Mouse (Mus musculus): ENCODE data around the gene Ccdc57. TPM values are rescaled to one million over a fixed set of nuclear protein-coding genes. Genes with fewer than 3 reads are reported as not detected.

Ccdc57 gene
- polyA plus RNA-seq, 1 experiment from 2014 or later = 4.4 TPM

- Histone ChIP-seq H3K4me2 (no peak overlapping the region), H3K27me3 (no peaks in the 10 kb centered on the region), H3K27ac (no peak overlapping the region), H3K4me3 (no peak overlapping the region), H3K36me3 (0 out of 2 replicates have a peak, but pooled peaks cover 4% of the 10 kb centered on the region), H3K9ac (no peak overlapping the region), H3K9me3 (no peaks in the 10 kb centered on the region), H3K4me1 (peaks cover 5% of the 10 kb centered on the region; the same call in 1 of the 2 replicates)
- ATAC-seq (ENCODE audit: insufficient number of reproducible peaks, low FRiP score, low TSS enrichment, low read depth) = no peak
- WGBS = 81% methylated on average over 3 of the region's 3 CpGs
Measured at GRCm38 (mm10) chr11:120831659-120832440, 100.8 kb downstream of the Ccdc57 start.

- no peak overlapping the region for H3K4me2 ChIP-seq
- peaks cover 6% of the 10 kb centered on the region for H3K4me1 ChIP-seq
- no peak overlapping the region for H3K9ac ChIP-seq
- WGBS = 83% methylated on average over 12 of the region's 12 CpGs
- H3K27me3 ChIP-seq = no peaks in the 10 kb centered on the region
- no peaks in the 10 kb centered on the region for H3K9me3 ChIP-seq
- H3K4me3 ChIP-seq = no peak overlapping the region
- no peak overlapping the region for H3K27ac ChIP-seq
- 0 out of 2 replicates have a peak, but pooled peaks cover 4% of the 10 kb centered on the region for H3K36me3 ChIP-seq
- no peak for ATAC-seq (ENCODE audit: insufficient number of reproducible peaks, low FRiP score, low TSS enrichment, low read depth)
Measured at GRCm38 (mm10) chr11:120830686-120831085, 102.0 kb downstream of the Ccdc57 start.

- 82% methylated on average over 10 of the region's 10 CpGs for WGBS
- Histone ChIP-seq H3K27ac (no peak overlapping the region), H3K4me1 (peaks cover 14% of the 10 kb centered on the region), H3K36me3 (0 out of 2 replicates have a peak, but pooled peaks cover 4% of the 10 kb centered on the region), H3K27me3 (no peaks in the 10 kb centered on the region), H3K4me2 (no peak overlapping the region), H3K4me3 (no peak overlapping the region), H3K9ac (no peak overlapping the region), H3K9me3 (no peaks in the 10 kb centered on the region)
- ATAC-seq (ENCODE audit: insufficient number of reproducible peaks, low FRiP score, low TSS enrichment, low read depth) = no peak
Measured at GRCm38 (mm10) chr11:120829757-120830532, 102.7 kb downstream of the Ccdc57 start.

GRCm38 (mm10) chr11:120828416-120828815, 104.3 kb downstream of the Ccdc57 start:
- H3K36me3 ChIP-seq = 0 out of 2 replicates have a peak, but pooled peaks cover 4% of the 10 kb centered on the region
- no peaks in the 10 kb centered on the region for H3K27me3 ChIP-seq
- WGBS = 72% methylated on average over 4 of the region's 4 CpGs
- peaks cover 11% of the 10 kb centered on the region for H3K4me1 ChIP-seq
- ATAC-seq (ENCODE audit: insufficient number of reproducible peaks, low FRiP score, low TSS enrichment, low read depth) = no peak
- H3K4me3 ChIP-seq = no peak overlapping the region
- no peaks in the 10 kb centered on the region for H3K9me3 ChIP-seq
- no peak overlapping the region for H3K9ac ChIP-seq
- no peak overlapping the region for H3K4me2 ChIP-seq
- no peak overlapping the region for H3K27ac ChIP-seq

GRCm38 (mm10) chr11:120826016-120826953, 106.4 kb downstream of the Ccdc57 start:
- 84% methylated on average over 8 of the region's 8 CpGs for WGBS
- no peak for ATAC-seq (ENCODE audit: insufficient number of reproducible peaks, low FRiP score, low TSS enrichment, low read depth)
- H3K9ac ChIP-seq = no peak overlapping the region

GRCm38 (mm10) chr11:120825289-120825863, 107.3 kb downstream of the Ccdc57 start:
- WGBS = 40% methylated on average over 4 of the region's 4 CpGs
- H3K27ac ChIP-seq = peak overlapping the region; percentile 98
- peaks cover 40% of the 10 kb centered on the region for H3K4me1 ChIP-seq
- no peaks in the 10 kb centered on the region for H3K9me3 ChIP-seq
- H3K9ac ChIP-seq = peak overlapping the region; percentile 49
- H3K4me2 ChIP-seq = peak overlapping the region; percentile 77
- H3K4me3 ChIP-seq = peak overlapping the region; percentile 89
- no peak for ATAC-seq (ENCODE audit: insufficient number of reproducible peaks, low FRiP score, low TSS enrichment, low read depth)
- no peaks in the 10 kb centered on the region for H3K27me3 ChIP-seq
- H3K36me3 ChIP-seq = peaks cover 22% of the 10 kb centered on the region

More at GRCm38 (mm10) chr11:120826016-120826953, 106.4 kb downstream of the Ccdc57 start:
- Histone ChIP-seq H3K27me3 (no peaks in the 10 kb centered on the region), H3K9me3 (no peaks in the 10 kb centered on the region), H3K4me2 (no peak overlapping the region), H3K4me1 (peaks cover 31% of the 10 kb centered on the region), H3K4me3 (no peak overlapping the region), H3K36me3 (peaks cover 13% of the 10 kb centered on the region), H3K27ac (peak overlapping the region; percentile 98)

GRCm38 (mm10) chr11:120824787-120825288, 107.8 kb downstream of the Ccdc57 start:
- peak overlapping the region; percentile 49 for H3K9ac ChIP-seq
- peaks cover 27% of the 10 kb centered on the region for H3K36me3 ChIP-seq
- H3K4me2 ChIP-seq = peak overlapping the region; percentile 77
- no peaks in the 10 kb centered on the region for H3K9me3 ChIP-seq
- H3K4me3 ChIP-seq = peak overlapping the region; percentile 89
- WGBS = 0% methylated on average over 21 of the region's 21 CpGs
- ATAC-seq (ENCODE audit: insufficient number of reproducible peaks, low FRiP score, low TSS enrichment, low read depth) = no peak
- no peaks in the 10 kb centered on the region for H3K27me3 ChIP-seq
- H3K27ac ChIP-seq = peak overlapping the region; percentile 98
- H3K4me1 ChIP-seq = peaks cover 40% of the 10 kb centered on the region

- H3K36me3 ChIP-seq = peaks cover 34% of the 10 kb centered on the region
- peaks cover 40% of the 10 kb centered on the region for H3K4me1 ChIP-seq
- ATAC-seq (ENCODE audit: insufficient number of reproducible peaks, low FRiP score, low TSS enrichment, low read depth) = peak; percentile 87
- WGBS = under 1% methylated on average over 81 of the region's 109 CpGs
- peak within 1 kb of the TSS; percentile 77 for H3K4me2 ChIP-seq
- peak within 1 kb of the TSS; percentile 91 for H3K9ac ChIP-seq
- H3K4me3 ChIP-seq = peak within 1 kb of the TSS; percentile 89
- no peaks in the 10 kb centered on the region for H3K9me3 ChIP-seq
- no peaks in the 10 kb centered on the region for H3K27me3 ChIP-seq
- H3K27ac ChIP-seq = peak within 1 kb of the TSS; percentile 98
Measured at GRCm38 (mm10) chr11:120823956-120824786, 108.5 kb downstream of the Ccdc57 start, which contains the start of gene Fasn. Fasn (minus strand) TSS chr11:120824547.

- H3K27ac ChIP-seq = peak overlapping the region; percentile 98
- H3K9ac ChIP-seq = peak overlapping the region; percentile 91
- peak; percentile 2 for ATAC-seq (ENCODE audit: insufficient number of reproducible peaks, low FRiP score, low TSS enrichment, low read depth)
- H3K4me1 ChIP-seq = peaks cover 40% of the 10 kb centered on the region
- peak overlapping the region; percentile 77 for H3K4me2 ChIP-seq
- H3K9me3 ChIP-seq = no peaks in the 10 kb centered on the region
- H3K27me3 ChIP-seq = no peaks in the 10 kb centered on the region
- peak overlapping the region; percentile 89 for H3K4me3 ChIP-seq
- WGBS = under 1% methylated on average over 40 of the region's 40 CpGs
- H3K36me3 ChIP-seq = peaks cover 40% of the 10 kb centered on the region
Measured at GRCm38 (mm10) chr11:120823551-120823947, 109.1 kb downstream of the Ccdc57 start.

- peaks cover 46% of the 10 kb centered on the region for H3K36me3 ChIP-seq
- ATAC-seq (ENCODE audit: insufficient number of reproducible peaks, low FRiP score, low TSS enrichment, low read depth) = no peak
- H3K27me3 ChIP-seq = no peaks in the 10 kb centered on the region
- H3K27ac ChIP-seq = peak overlapping the region; percentile 98
- under 1% methylated on average over 14 of the region's 14 CpGs for WGBS
- H3K4me2 ChIP-seq = peak overlapping the region; percentile 77
- H3K9me3 ChIP-seq = no peaks in the 10 kb centered on the region
- peak overlapping the region; percentile 91 for H3K9ac ChIP-seq
- peaks cover 40% of the 10 kb centered on the region for H3K4me1 ChIP-seq
- peak overlapping the region; percentile 89 for H3K4me3 ChIP-seq
Measured at GRCm38 (mm10) chr11:120822831-120823550, 109.7 kb downstream of the Ccdc57 start.
